Mouse (Mus musculus) mouse embryonic stem cell (cell line): ENCODE data around the gene Lpar5.

Experiments used
- in situ Hi-C, 2 experiments: fragments of 300-500 bp; cut with MboI; formaldehyde crosslinking; loops; 1 replicate in 1 of 2; 3 replicates in 1 of 2; pipeline ENCODE4 v1.14.3; 2019 to 2020; ENCODE audit warnings: low sequenced_read_pairs in 2 of 2, low pct_unique_long_range_greater_than_20kb in 1 of 2, mixed read lengths in 1 of 2; ENCODE audit not compliant: unreplicated experiment in 1 of 2

The Lpar5 gene

DNA sequence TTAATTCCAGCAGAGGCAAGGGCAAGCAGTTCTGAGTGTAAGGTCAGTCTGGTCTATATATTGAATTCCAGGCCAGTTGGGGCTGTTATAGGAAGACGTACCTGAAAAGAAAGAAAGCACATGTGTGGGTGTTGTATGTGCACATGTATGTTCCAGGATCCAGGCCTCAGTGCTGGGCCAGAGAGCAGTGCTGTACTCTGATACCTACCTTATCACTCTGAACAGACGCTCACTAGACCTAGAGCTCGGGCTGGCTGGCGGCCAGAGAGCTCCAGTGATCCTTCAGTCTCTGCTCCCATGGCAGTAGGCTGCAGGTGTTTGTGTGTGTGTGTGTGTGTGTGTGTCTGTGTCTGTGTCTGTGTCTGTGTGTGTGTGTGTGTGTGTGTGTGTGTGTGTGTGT lies 36.5 kb downstream of the Lpar5 start:
- in situ Hi-C loops: no loop called here

DNA sequence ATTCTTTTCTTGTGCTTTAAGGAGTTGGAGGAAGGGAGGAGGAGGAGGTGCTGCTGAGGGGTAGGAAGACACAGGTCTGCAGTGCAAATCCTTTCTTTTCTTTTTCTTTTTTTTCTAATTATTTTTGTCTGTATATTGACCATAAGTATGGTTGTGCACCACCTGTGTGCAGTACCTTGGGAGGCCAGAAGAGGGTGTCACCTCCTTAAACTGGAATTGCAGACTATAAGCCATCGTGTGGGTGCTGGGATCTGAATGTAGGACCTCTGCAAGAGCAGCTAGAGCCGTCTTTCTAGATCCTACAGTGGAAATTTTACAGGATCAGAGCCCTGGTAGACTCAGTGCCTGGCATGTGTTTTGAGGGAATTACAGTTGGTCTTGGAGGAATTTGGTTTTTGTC lies 40.0 kb downstream of the Lpar5 start:
- in situ Hi-C loops: no loop called here

DNA sequence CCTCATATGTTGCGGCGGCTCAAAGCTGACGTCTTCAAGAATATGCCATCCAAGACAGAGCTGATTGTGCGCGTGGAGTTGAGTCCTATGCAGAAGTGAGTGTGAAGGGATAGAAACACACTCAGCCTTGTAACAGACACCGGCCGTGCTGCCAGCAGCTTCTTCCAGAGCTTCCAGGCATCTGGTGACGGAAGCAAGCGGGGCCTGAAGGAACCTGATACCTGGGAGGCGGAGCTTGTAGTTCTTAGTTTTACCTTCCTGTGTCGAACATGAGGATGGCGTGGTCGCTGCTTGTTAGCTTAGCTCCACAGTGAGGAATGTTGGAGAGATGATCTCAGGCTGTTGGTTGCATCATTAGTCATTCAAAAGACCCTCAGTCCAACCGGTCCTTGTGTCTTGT lies 41.7 kb downstream of the Lpar5 start:
- in situ Hi-C loops: no loop called here

DNA sequence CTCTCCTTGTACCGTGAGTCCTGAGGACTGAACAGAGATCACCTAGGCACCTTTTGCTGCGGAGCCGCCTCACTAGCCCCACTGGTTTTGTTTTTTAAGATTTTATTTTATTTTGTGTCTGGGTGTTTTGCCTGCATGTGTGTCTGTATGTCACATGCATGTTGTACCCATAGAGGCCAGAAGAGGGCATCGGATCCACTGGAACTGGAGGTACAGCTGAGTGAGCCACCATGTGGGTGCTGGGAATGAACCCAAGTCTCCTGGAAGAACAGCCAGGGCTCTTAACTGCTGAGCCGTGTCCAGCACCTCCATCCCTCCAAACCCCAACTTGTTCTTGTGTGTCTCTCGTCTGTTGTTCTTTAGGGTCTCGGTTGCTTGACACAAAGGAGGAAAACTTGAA lies 43.2 kb downstream of the Lpar5 start:
- in situ Hi-C loops: no loop called here

DNA sequence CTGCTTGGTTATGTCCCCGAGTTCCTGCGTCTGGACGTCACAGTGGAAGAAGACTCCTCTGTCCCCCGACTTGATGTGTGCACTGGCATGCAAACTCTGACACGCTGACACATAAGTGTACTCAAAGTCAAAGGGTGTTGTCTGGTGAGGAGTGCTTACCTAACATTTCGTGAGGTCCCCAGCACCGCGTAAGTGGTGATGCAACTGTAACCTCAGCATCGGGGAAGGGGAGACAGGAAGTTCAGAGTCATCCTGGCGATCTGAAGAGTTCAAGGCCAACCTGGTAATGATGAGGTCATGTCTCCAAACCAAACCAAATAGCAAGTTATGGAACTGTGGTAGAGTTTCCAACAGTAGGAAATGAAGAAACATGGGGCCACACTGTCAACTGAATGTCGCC lies 44.8 kb downstream of the Lpar5 start:
- in situ Hi-C loops: no loop called here

DNA sequence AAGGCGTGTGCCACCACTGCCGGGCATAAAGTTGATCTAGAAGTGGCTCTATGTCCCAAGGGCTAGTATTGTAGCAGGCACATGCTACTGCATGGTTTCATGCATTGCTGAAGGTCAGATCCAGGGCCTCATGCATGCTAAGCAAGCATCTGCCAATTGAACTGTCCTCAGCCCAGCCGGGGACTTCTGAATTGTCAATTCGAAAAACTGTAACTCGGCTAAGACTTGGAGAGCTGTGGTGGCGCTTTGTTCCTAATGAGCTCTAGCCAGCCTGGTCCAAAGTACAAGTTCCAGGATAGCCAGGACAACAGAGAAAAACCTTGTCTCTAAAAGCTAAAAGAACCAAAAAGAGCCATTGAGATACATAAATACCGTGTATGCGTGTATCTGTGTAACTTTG lies 51.7 kb downstream of the Lpar5 start:
- in situ Hi-C loops: no loop called here

DNA sequence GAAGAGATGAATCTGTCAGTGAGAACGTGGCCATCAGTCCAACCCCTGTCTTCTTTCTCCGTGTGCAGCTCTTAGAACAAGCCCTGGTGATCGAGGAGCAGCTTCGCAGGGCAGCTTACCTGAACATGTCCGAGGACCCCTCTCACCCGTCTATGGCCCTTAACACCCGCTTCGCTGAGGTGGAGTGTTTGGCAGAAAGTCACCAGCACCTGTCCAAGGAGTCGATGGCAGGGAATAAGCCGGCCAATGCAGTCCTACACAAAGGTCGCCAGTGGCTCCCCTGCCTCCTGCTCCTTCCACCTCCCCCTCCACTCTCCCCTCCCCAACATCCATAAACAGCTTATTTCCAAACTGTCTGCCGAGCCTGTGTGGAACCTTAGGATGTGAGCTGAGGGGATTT lies 61.0 kb downstream of the Lpar5 start:
- in situ Hi-C loops: no loop called here

DNA sequence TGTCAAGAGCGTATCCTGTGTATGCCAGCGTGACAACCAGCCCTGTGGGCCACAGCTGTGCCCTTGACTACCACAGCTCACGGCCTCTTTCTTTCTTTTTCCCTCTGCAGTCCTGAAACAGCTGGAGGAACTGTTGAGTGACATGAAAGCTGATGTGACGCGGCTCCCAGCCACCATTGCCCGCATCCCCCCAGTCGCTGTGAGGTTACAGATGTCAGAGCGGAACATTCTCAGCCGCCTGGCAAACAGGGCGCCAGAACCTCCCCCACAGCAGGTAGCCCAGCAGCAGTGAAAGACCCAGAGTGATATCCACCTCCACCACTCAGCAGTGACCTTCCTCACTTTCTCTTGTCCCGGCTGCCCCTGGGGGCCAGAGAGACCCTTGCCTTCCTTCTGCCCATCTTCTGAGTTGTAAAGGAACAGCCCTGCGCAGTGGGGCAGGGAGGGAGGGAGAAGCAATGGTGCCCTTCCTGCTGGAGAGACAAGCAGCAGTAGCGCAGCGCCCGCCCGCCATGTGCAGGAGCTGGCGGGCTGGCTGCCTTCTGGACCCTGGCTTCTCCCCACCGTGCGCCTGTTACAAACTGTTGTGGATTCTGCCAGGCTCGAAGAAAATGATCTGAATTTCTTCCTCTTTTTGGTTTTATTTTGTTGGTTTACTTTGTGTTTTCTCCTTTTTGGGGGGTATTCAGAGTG lies 62.1 kb downstream of the Lpar5 start:
- in situ Hi-C loops: no loop called here

DNA sequence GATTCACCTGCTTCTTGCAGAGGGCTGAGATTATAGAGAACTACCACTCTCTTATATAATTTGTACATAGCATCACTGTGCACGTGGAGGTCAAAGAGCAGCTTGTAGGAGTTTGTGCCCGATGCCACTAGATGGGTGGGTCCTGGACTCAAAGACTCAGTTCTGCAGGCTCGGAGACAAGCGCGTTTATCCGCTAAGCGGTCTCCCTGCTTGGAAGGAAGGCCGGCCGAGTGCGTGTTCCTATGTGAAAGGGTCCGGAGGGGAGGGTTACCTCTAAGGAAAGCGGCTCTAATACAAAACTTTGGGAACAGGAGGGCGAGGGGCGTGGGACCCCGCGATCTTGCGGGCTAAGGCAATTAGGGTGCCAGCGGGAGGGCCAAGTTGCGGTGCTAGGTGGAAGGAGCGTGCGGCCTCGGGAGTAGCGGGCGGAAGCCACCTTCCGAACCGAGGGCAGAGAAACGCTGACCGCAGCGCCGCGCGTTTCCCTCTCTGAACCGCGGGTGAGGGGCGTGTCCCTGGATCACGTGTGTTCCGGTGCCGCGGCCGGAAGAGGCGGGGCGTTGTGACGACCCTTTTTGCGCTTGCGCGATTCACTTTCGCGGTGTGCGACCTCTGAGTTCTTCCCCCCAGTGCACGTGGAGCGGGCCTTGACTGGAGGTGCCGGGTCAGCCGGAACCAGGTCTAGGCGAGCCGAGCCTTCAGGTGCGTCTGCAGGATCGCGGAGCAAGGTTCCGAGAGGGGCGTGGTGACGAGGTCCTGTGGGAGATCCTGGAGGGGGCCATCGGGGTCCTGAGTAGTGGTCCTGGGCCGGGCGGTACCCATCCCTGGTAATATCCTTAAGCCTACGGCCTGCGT lies 63.8 kb downstream of the Lpar5 start, which contains the start of gene Nop2:
TSS of gene Nop2 (plus strand) at position 608 of the 855 bp plus-strand sequence.
- in situ Hi-C loops: no loop called here
